Mouse (Mus musculus): ENCODE results near the gene Kcnh6.

GRCm38 (mm10) chr11:106055341-106055740 is 47.4 kb downstream of the Kcnh6 start:
- TF ChIP-seq CTCF (IDR thresholded peaks at IDR 0.05; ENCODE audit: low read depth) (no peak), EP300 (IDR thresholded peaks at IDR 0.05; ENCODE audit: low read depth) (no peak)

All from heart, postnatal 0 days (tissue).